7 mouse cellular contexts compared by ENCODE assay signal in genomic region chr8:122576648-122577022, GRCm38 (mm10). TPM values are rescaled to one million over a fixed set of nuclear protein-coding genes. Genes with fewer than 3 reads are reported as not detected.
DNase-seq lines count a peak whose midpoint lies in the region; ATAC-seq lines count a peak whose summit lies in the region.

Gene Aprt (minus strand): TSS chr8:122576909.

- DNase-seq in adrenal gland, adult 2 months, result peak; percentile 97
- peak; percentile 91 for DNase-seq in embryo, embryonic 11.5 days (ENCODE audit: low read depth, low spot score)
- peak; percentile 89 to 94 for DNase-seq in gastrocnemius, postnatal 36 days
- DNase-seq in left cerebral cortex, postnatal 25 days (ENCODE audit: low spot score in 2 of 2), result peak; percentile 90 to 97
- peak; percentile 91 for DNase-seq in midbrain, embryonic 10.5 days (ENCODE audit: low spot score)
- DNase-seq in right cerebral cortex, postnatal 4 days, result peak; percentile 85

- peaks cover 11% of the 10 kb centered on the region for H3K36me3 ChIP-seq in intestine, embryonic 15.5 days
- H3K36me3 ChIP-seq in midbrain, embryonic 10.5 days, result peaks cover 37% of the 10 kb centered on the region

- WGBS in intestine, embryonic 15.5 days, result 0% methylated on average over 39 of the region's 39 CpGs
- under 1% methylated on average over 39 of the region's 39 CpGs for WGBS in midbrain, embryonic 10.5 days

- H3K9me3 ChIP-seq in intestine, embryonic 15.5 days, result no peaks in the 10 kb centered on the region
- H3K9me3 ChIP-seq in midbrain, embryonic 10.5 days (replicated peaks), result no peaks in the 10 kb centered on the region

- peaks cover 37% of the 10 kb centered on the region for H3K4me1 ChIP-seq in intestine, embryonic 15.5 days (replicated peaks)
- H3K4me1 ChIP-seq in midbrain, embryonic 10.5 days, result peaks cover 71% of the 10 kb centered on the region

- H3K4me3 ChIP-seq in intestine, embryonic 15.5 days (replicated peaks), result peak within 1 kb of the TSS; percentile 77
- peak within 1 kb of the TSS; percentile 66 for H3K4me3 ChIP-seq in midbrain, embryonic 10.5 days

- no peaks in the 10 kb centered on the region for H3K27me3 ChIP-seq in intestine, embryonic 15.5 days (replicated peaks)
- H3K27me3 ChIP-seq in midbrain, embryonic 10.5 days (ENCODE audit: low read depth, poor library complexity, severe bottlenecking), result no peaks in the 10 kb centered on the region

- H3K4me2 ChIP-seq in intestine, embryonic 15.5 days (replicated peaks), result peak within 1 kb of the TSS; percentile 81

- H3K9ac ChIP-seq in intestine, embryonic 15.5 days, result peak within 1 kb of the TSS; percentile 83

- intact Hi-C loops in gastrocnemius, postnatal 36 days (cut with DNase I), result no loop called here
- intact Hi-C loops in left cerebral cortex, postnatal 25 days (cut with DNase I), result no loop called here

- H3K27ac ChIP-seq in intestine, embryonic 15.5 days, result peak within 1 kb of the TSS; percentile 85
- H3K27ac ChIP-seq in midbrain, embryonic 10.5 days (replicated peaks), result peak within 1 kb of the TSS; percentile 86

- peak; percentile 90 for ATAC-seq in intestine, embryonic 15.5 days

RNA-seq across cellular contexts. Expression of gene Aprt, which starts in this region (rescaled TPM):
- total RNA-seq in adrenal gland, adult 2 months (2021), result 100 to 1,000 TPM in 1 of 2 experiments, 10 to 100 TPM in 1; 56.2 to 106 TPM
- polyA plus RNA-seq in adrenal gland, adult 2 months (2012; rRNA removed), result 161 and 176 TPM in 2 replicates
- 10 to 100 TPM; 35.4 to 45.3 TPM for total RNA-seq in gastrocnemius, postnatal 36 days (2021)
- 545 and 612 TPM in 2 replicates for polyA plus RNA-seq in intestine, embryonic 15.5 days (2015; fragmentation: Nextera tagmentation; extraction: Ambion mirVana)
- total RNA-seq in left cerebral cortex, postnatal 25 days (2021), result 10 to 100 TPM; 56.6 to 60.4 TPM
- polyA plus RNA-seq in midbrain, embryonic 10.5 days (2016; fragmentation: Nextera tagmentation; extraction: Ambion mirVana), result 241 and 278 TPM in 2 replicates

Comparison
In these comparisons a context has a peak if more than half of its experiments do, and no peak if none do; other contexts are left out.
1. Peak in every context shown above with its lines: DNase-seq, ATAC-seq, H3K4me3 ChIP-seq and H3K27ac ChIP-seq.